Mouse (Mus musculus): ENCODE results near the gene Gse1.

The Gse1 gene

DNA sequence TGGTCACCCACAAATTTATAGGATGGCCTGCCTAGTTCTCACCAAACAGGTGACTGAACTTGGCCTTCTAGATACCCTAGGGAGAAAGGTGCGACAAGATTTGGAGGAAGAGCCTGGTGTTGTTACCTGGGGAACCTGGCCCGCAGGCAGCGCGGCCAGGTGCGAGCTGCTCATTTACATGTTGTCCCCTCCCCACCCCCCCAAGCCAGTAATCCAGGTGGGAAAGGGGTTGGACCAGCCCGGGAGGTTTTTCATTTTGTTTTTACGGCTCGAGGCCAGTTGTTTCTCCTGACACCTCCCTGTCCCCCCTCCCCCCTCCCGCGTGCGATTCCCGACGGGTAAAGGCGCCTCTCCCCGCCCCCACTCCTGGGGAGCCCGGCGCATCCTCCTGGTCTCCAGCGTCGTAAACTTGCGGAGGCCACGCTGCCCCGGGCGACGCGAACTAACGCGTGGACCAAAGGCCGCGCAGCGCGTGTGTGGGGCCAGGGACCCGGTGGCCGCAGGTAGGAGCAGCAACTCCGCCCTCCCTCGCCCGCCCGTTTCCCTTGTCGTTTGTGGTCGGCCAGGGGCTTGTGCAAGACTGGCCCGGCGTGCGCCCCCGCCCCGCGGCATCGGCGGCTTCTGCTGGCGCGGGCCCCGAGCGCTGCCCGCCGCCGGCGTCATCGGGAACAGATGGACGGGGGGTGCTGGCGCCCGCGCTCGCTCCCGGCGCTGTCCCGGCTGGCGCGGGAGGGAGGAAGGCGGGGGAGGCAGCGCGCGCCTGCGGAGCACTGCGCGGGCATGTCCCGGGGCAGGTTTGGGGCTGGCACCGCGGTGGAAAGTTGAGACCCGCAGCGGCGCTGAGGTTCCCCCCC, 307.4 kb downstream of the Gse1 start:
- WGBS = 1% methylated on average over 79 of the region's 79 CpGs

DNA sequence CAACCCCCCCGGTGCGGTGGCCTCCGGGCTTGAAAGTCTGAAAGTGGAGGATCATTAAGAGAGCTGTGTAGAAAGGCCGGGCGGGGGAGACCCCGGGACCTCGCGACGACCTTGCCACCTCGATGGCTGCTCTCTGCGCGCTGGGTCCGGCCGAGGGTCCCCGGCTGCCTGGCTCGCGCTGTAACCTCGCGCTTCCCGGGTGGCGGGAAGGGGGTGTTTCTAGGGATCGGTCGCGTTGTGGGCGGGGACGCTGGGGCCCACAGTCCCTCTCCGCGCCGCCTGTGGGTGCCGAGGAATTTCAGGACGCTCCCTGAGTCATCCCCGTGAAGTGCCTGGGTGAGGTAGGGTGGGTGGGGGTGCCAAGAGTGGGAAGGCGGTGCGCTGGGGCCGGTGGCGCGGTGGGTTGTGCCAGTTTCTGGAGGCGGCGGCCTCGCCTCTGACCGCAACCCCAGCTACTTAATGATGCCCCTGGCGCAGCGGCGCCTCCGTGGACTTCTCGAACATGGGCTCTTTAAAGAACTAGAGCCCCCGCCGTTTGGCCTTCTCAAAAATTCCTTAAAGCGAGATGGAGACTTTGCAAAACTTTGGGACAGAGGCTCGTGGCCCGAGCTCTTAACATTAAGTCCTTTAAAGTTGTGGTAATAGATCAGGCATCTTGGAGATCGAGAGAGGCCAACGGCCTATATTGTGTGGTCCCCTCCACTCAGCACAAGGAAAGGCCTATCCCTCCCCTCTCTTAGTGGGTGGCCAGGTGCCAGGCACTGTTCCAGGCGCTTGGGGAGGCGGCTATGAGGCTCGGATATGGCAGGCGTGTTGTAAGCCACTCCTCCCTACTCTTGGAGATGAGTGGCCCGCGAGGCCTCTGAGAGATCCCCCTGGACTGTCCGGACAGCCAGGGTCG, 308.3 kb downstream of the Gse1 start:
- WGBS = under 1% methylated on average over 61 of the region's 61 CpGs

DNA sequence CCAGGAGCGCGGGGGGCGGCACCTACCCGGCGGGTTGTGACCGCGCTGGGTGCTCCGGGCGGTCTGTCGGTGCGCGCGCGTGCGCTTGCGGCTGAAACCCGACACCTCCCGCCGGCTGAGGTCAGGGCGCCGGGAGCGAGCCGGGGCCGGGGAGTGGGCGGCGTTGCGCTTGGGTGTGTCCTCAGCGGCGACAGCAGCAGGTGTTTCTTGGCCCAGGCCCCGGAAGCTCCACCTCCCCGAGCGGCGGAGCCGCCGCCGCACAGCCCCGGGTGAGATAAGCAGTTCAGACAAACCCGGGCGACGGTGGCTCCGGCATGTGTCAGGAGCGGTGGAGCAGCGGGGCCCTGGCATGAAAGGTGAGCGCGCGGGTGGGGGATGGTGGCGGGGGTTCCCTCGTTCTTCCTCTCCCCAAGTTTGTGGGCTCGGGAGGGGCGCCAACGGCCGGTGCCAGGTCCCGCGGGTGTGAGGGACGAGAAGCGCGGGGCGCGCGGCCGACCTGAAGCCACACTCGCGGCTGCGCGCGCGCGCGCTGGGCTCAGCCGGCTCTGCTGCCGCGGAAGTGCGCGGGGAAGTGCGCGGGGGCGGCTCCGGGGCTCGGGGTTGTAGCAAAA, 309.1 kb downstream of the Gse1 start:
- WGBS = under 1% methylated on average over 77 of the region's 79 CpGs

DNA sequence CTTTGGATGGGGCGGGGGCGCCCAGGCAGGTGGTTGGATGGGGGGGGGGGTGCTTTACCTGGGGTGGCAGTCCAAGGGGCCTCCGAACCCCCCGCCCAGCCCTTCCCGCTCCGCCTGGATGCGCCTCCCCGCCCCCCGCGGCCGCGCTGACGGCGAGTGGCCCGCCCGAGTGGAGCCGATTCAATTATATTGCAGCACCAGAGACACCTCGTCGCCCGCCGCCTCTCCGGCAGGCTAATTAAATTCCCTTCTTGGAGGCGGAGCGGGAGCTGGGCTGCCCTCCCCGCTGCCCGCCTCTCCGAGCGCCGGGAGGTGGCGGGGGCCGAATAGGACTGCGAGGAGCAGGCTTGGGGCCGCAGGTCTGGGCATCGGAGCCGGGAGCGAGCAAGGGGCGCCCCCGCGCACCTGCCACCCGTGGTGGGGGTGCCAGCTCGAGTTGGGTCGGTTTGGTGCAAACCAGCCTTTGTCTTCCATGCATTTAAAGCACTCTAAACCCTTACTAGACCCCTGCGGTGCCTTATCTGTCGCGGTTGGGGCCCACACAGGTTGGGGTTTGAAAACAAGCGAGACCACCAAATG, 309.7 kb downstream of the Gse1 start:
- under 1% methylated on average over 37 of the region's 46 CpGs for WGBS

DNA sequence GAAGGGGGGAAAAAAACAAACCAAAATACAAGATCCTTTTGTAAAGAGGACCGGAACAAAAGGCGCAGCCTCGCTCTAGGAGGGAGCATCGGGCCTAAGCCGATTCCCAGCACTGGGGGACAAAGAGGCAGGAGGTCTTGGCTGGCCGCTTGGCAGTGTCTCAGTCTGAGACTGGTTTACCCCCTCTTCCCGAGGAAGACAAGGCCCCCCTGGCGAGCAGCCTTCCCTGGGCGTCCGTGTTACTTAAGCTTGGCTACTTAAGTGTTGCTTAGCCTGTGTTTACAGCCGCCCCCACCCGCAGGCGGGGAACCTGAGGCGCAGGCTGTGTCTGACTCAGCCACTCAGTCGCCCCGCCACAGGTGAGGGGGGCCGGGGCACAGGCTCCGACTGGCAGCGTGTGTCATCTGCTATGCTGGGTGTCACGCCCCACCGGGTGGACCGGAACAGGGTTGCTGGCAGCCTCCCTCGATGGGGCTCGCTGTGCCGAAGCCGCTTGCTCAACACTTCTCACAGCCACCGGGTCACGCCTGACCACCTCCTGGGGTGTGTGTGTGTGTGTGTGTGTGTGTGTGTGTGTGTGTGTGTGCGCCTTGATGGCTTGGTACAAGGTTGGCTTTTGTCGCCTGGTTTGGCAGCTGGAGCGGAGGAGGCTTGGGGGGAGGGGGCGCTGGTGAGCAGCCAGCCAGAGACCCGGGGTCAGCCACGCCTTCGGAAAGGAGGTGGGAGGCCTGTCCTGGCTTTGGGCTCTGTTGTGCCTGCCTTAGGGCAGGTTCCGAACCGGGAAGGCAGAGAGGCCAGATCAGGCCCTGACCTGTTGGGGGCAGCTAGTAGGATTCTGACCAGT, 310.4 kb downstream of the Gse1 start:
- 9% methylated on average over 36 of the region's 37 CpGs for WGBS

DNA sequence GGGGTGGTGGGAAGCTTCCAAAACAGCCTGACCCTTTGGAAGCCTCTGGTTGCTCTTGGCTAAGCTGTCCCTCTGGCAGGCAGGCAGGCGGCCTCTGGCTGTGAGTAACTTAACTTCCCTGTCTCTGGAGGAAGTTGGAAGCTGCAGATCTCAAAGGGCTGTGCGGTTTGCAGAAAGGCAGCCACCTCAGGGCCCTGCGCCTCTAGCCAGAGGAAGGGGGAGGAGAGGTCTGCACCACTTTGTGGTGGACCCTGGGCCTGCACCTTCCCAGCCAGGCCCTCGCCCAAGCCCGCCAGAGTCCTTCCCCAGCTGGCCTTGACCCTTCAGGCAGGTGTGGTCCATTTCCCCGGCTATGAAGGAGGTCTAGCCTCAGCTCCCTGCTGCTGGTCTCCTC, 311.1 kb downstream of the Gse1 start:
- WGBS = 56% methylated on average over 6 of the region's 6 CpGs

DNA sequence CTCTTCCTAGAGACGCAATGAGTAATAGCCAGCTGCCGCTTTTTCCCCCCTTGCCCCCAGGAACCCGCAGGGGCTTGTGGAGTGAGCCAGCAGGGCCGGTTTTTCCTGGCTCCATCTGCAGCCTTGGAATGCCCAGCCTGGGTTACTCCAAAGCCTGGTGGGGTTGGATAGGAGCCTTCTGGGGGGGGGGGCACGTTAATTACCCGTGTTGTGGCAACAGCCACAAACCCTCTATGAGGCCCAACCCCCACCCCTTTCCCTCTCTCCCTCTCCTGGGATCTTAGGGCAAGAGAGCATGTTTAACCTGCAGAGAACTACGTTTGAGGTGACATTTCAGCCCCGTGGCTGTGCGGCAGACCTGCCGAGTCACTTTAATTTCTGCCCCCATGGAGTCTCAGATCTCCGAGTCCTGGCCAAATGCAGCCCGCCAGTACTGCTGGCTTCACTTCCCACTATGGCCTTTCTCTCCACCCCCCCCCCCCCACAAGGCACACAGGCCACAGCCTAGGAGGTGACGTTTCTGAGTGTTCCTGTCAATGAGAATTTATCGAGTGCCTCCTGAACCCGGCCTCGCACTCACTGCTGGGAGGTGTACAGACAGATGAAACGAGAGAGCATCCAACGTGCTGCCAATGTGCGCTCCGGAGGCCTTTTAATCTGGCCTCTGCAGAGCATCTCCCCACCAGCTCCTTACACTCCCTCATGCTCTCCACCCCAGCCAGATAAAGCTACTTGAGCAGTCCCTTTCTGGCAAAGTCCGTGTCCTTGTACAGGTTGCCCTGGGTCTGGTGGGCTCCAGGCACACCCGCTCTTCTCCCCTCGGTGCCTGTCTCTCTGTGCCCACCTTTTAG, 311.7 kb downstream of the Gse1 start:
- 61% methylated on average over 23 of the region's 23 CpGs for WGBS

DNA sequence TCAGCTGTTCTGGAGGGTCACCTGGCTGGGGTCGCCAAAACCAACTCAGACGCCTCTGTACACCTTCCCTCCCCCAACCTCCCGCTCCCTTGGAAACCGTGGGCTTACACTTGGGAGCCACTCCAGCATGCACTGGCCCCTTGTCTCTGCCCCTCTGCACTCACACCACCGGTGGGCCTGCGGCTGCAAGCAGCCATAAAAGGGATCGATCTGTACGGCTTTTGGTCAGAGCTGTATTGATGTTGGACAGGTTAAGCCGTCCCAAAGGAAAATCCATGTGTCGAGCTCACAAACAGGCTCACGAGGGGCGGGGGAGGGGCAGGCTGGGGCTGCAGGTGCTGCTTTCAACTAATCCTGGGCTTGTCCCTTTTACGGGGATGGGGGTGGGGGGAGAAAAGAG, 314.7 kb downstream of the Gse1 start:
- WGBS = 61% methylated on average over 13 of the region's 13 CpGs

DNA sequence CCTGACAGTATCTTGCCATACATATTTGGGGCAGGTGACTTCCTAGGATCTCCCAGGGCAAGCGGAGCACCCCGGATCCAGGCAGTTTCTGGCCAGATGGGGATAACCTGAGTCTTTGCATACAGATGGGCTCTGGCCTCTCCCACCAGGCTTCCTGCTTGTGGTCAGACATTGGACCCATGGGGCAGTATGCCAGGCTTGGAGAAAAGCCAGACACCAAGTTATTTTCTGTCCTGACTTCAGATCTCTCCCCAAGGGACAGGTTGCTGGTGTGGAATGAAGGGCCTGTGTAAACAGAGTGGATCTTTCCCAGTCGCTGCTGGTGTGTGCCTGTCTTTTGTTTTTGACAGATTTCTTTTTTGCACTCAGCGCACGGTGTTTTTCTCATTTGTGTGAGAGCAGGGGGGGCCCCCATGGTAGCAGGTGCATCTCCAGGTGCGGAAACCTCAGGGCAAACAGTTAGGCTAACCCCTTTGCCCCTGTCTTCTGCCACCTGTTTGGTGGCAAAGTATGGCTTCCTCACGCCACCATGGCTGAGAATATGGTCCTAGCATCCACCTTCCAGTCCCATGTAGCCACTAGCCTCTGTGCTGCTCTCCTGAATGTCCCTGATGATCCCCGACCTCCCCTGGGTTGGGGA, 315.3 kb downstream of the Gse1 start:
- 77% methylated on average over 8 of the region's 8 CpGs for WGBS

DNA sequence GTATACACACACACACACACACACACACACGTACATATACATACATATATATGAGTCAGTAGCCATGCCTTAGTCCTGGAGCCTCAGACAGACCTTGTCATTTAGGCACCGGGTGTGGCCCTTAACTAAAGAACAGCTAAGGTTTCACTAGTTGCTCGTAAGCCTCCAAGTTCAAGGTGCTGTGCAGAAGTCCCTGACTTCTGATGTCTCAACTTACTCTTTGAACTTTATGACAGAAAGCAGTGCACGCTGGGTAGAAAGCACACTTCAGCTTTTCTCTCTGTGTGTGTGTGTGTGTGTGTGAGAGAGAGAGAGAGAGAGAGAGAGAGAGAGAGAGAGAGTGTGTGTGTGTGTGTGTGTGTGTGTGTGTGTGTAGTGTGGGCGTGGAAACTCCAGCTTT, 315.9 kb downstream of the Gse1 start:
- WGBS = 95% methylated on average over 5 of the region's 5 CpGs

DNA sequence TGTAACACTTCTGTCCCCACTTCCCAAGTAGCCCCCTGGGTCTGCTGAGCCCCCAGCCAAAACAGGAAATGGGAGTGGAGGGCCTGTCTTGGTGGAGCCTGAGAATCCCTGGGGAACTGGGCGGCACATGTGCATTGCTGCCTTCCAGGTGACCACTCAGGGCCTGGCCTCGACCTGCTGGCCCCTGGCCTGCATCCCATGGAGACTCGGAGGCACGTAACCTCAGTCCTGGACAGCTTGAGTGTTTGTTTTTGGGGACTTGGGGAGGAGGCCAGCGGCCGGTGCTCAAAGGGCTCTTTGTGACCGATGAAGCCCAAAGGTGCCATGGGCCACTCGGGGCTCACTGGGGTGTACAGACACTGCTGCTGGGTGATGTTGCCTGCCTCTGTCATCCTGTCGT, 319.3 kb downstream of the Gse1 start:
- WGBS = 56% methylated on average over 9 of the region's 9 CpGs

DNA sequence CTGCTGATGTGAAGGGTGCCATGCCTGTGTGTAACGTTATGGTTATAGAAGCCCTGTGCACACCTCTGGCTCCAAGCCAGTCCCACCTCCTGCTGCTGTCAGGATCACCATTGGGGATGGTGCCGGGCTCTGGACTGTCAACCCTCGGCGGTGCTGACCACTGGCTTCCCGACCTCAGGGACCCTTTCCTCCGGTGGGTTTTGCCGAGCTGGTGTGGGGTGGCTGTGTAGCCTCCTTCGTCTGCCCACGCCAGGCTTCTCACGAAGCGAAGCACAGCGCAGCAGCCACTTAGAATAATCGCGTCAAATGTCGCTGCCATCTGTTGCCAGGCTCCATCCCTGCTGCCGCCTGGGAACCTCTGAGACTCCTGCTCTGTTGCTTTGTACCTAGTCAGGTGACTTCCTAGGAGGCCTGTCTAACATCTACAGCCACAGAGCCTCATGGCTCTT, 320.1 kb downstream of the Gse1 start:
- WGBS = 50% methylated on average over 16 of the region's 16 CpGs

DNA sequence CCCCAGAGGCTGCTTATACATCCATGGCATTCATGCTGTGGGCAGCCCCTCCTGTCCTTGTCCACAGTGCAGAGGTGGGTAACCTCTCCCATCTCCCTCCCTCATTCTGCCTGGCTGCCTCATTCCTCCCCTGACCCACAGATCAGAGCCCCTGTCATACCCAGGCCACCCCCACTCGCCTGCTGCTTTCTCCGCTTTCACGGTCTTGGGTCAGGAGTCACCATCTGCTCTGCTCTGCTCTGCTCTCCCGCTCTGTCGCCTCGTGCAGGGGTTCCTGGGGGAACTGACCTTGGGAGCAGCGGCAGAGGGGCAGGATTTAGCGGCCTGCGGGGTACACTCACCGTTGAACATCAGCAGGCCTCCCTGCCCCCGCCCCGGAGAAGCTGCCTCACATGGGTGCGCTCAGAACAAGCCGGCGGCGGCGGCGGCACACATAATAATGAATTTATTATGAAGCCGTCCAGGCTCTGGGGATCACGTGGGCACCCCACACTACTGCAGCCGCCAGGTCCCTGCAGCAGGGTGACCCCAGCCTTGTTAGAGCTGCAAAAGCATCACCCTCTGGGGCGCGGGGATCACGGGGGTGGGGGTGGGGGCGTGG, 321.2 kb downstream of the Gse1 start:
- WGBS = 26% methylated on average over 25 of the region's 25 CpGs

DNA sequence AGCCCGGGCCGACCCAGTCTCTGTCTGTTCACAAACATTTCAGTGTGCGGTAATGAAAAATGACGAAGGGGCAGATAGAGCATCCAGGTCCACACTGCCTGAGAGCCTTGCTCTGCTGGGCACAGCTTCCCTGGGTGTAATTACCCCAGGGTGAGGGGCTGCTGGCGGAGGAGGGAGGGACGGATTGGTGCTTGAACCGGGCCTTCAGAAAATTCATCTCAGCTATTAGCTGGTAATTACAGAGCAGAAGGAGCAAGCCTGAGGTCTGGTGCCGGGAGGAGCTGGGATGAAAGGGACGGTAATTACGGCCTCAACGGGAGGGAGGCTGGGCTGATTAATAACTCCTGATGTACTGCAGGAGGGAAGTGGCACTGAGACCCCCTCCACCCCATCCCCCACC, 321.7 kb downstream of the Gse1 start:
- WGBS = 46% methylated on average over 11 of the region's 11 CpGs

DNA sequence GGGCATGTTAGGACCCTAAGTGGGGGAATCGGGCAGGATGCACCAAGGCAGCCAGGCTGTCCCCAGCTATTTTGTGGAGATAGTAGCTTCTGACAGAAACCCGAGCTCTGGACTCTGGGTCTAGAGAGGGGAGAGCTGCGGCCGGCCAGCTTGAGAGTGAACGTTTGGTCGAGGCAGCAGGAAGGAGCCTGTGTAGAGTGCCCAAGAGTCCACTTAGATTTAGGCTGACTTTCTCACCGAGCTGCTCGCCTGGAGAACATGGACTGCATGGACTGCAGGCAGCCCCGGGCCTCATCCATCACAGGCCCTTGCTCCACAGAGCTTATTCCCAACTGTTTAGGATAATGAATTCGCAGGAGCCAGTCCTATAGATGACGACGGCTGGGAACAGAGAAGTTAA, 322.2 kb downstream of the Gse1 start:
- 61% methylated on average over 12 of the region's 12 CpGs for WGBS

DNA sequence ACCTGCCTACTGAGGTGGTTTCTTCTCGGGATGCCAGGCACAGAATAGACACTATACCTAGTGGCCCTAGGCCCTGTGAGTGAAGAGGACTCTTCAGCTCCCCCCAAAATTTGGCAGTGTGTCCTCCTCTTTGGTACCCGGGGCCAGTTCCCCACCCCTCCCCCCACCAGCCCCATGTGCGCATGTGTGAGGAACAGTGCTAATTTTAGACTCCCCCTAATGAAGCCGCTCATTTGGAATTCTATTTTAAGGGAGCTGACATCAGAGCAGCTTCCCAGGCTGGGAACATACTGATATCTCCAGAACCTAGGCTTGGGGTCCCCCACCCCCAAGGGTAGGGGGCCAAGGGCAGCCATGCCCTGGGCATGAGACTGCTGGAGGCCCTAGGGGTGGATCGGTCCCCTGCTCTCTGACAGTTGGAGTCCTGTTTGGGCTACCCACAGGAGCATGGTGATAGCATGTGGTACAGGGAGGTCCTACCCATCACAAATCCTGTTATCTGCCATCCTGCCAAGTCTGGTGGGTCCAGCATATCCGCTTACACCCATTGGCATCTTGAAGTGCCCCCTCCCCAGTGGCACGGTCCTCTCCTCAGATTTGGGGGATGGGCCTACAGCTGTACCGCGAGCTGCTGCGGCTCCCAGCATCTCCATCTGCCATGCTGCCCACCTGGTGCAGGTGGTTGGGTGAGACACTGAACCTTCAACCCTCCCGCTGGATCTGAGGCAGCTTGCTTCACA, 322.9 kb downstream of the Gse1 start:
- 51% methylated on average over 11 of the region's 11 CpGs for WGBS

DNA sequence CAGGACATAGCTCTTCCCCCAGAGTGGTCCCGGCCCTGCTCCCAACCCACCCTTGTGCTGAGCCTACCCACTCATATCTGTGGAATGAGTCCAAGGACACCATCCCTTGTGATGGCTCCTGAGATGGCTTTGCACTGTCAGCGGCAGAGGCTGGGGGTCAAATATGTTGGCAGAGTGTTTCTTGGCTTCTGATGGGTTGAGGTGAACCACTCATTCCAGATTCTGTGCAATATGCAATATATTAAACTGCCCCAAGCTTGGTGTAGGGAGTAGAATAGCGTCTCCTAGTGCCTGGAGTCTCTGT, 323.4 kb downstream of the Gse1 start:
- 63% methylated on average over 3 of the region's 3 CpGs for WGBS

DNA sequence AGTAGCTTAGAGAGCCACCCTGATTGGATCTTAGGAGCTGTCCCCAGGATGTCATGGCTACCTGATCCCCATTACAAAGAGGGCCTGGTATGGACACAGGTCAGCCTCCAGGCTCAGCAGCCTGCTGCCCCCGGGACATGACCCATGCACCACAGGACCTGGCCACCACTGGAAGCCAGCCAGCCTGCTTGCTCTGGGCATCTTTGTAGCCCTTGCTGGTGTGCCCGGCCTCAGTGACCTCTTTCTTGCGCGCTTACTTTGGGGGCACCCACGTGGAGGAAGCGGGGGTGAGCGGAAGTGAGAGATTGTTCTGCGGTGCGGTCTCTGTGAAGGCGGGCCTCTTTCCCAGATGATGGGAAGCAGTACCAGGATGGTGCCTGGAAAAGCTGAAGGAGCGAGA, 324.3 kb downstream of the Gse1 start:
- WGBS = 65% methylated on average over 11 of the region's 11 CpGs

All from cerebral cortex, adult 2 months (tissue).